Mouse (Mus musculus): ENCODE data around the gene Glb1. TPM values are rescaled to one million over a fixed set of nuclear protein-coding genes. Genes with fewer than 3 reads are reported as not detected.

Glb1 gene
- polyA plus RNA-seq, 1 experiment = 18.0 TPM

- Histone ChIP-seq H3K27me3 (ENCODE audit: control insufficient read depth, insufficient read depth, low read length) (no peaks in the 10 kb centered on the region), H3K27ac (ENCODE audit: control insufficient read depth, insufficient read depth, low read depth, low read length) (no peak overlapping the region), H3K36me3 (ENCODE audit: control insufficient read depth, insufficient read depth, low read length) (no peaks in the 10 kb centered on the region), H3K4me3 (ENCODE audit: control insufficient read depth, low read depth, low read length) (no peak overlapping the region), H3K4me1 (ENCODE audit: control insufficient read depth, insufficient read depth, low read length) (0 out of 2 replicates have a peak, but pooled peaks cover 2% of the 10 kb centered on the region)
- TF ChIP-seq CTCF (IDR thresholded peaks at IDR 0.05; ENCODE audit: control insufficient read depth, insufficient read depth, insufficient replicate concordance, low read depth, low read length) (no peak), POLR2A (IDR thresholded peaks at IDR 0.05; ENCODE audit: control insufficient read depth, low read depth, low read length) (no peak)
Measured at GRCm38 (mm10) chr9:114522501-114522900, 121.6 kb downstream of the Glb1 start.

Other genes with a start within 250 kb of the Glb1 start
- not detected in 2 replicates for gene Bcl2a1c, start 70.9 kb upstream of the Glb1 start, polyA plus RNA-seq (2012; rRNA removed)
- 29.7 and 35.2 TPM in 2 replicates for gene Crtap, start 10.4 kb upstream of the Glb1 start, polyA plus RNA-seq (2012; rRNA removed)
- 1.2 TPM in 2 replicates for gene Tmppe, start within 50 bp of the Glb1 start, polyA plus RNA-seq (2012; rRNA removed)
- gene Ccr4, start 103.8 kb downstream of the Glb1 start, polyA plus RNA-seq (2012; rRNA removed) = 8.7 and 9.2 TPM in 2 replicates
- gene C130032M10Rik, start 114.6 kb downstream of the Glb1 start, polyA plus RNA-seq (2012; rRNA removed) = not detected in 2 replicates
- 0.78 and 0.82 TPM in 2 replicates for gene Trim71, start 163.3 kb downstream of the Glb1 start, polyA plus RNA-seq (2012; rRNA removed)
- 37.6 and 40.1 TPM in 2 replicates for gene Cnot10, start 239.1 kb downstream of the Glb1 start, polyA plus RNA-seq (2012; rRNA removed)